Mouse (Mus musculus) activated CD4-positive, CD25-positive, alpha-beta regulatory T cell, adult 4 months (primary cell): Measurements from ENCODE around the gene 1110004F10Rik. TPM values are rescaled to one million over a fixed set of nuclear protein-coding genes. Genes with fewer than 3 reads are reported as not detected.
"Not testable (repeated sequence)": the region's sequence is repeated elsewhere in the genome, so short reads cannot be mapped to it uniquely, and the experiment has no call there.

Experiments
- ATAC-seq: one replicate; pipeline ENCODE4 v1.8.0; 2017
- polyA plus RNA-seq, 2 experiments: library from polyadenylated mRNA; unstranded; fragments of 100-300 nt; shearing (Covaris generic); gene quantifications; one replicate each; pipeline ENCODE4 v1.2.1; 2017

The 1110004F10Rik gene
- 100 to 1,000 TPM; 200 to 234 TPM for polyA plus RNA-seq

DNA sequence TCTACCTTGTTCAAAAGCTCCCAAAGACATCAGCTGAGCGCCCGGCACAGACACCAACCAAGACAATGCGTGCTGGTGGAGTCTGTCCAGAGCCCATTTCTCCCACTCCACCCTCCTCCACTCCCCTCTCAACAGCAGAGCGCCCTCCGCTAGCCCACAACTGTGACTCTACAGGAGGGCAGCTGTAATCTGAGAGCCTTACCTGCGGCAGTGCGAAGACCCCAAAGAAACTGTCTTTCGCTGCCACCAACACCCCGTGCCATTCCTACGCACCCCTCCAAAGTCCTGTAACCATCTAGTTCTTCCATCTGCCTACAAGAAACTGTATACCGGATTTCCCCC is at the start of gene 1110004F10Rik:
Gene 1110004F10Rik, plus strand, starts transcription at position 202 of the 342 bp plus-strand sequence.
- no peak for ATAC-seq

DNA sequence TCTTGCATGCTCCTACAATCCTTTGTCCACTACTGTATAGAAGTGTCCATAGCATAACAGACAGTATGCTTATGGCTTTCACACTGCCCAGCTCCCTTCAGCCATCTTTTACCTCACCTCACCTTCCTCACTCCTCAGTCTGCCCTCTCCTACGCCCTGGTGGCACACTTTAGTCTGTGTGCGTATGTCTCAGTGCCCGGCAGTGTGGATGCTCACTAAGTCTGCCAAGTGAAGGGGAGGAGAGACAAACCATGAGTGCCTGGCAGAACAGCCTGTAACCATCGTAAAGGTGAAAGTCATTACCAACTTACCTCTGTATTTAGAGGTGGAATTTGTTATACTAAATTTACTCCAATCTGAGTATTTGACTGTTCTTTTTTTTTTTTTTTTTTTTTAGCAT is 36.5 kb upstream of the 1110004F10Rik start:
- no peak for ATAC-seq

DNA sequence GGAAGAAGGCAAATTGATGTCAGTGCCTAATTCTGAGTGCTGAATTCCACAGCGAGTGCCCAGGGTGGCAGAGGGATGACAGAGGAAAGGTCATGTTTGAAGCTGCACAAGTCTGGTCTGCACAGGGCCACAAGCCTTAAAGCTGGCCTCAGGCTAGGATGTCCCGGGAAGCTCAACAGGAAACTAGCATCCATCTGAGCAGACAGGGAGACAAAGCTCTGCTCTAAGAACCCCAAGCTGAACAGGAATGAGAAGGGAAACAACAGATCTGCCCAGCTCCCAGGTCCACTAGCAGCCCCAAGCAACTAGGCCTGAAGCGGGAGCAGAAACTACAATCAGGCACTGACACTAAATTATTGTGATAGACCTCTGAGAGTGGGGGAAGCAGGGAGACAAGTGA is 9.2 kb upstream of the 1110004F10Rik start:
- no peak for ATAC-seq

DNA sequence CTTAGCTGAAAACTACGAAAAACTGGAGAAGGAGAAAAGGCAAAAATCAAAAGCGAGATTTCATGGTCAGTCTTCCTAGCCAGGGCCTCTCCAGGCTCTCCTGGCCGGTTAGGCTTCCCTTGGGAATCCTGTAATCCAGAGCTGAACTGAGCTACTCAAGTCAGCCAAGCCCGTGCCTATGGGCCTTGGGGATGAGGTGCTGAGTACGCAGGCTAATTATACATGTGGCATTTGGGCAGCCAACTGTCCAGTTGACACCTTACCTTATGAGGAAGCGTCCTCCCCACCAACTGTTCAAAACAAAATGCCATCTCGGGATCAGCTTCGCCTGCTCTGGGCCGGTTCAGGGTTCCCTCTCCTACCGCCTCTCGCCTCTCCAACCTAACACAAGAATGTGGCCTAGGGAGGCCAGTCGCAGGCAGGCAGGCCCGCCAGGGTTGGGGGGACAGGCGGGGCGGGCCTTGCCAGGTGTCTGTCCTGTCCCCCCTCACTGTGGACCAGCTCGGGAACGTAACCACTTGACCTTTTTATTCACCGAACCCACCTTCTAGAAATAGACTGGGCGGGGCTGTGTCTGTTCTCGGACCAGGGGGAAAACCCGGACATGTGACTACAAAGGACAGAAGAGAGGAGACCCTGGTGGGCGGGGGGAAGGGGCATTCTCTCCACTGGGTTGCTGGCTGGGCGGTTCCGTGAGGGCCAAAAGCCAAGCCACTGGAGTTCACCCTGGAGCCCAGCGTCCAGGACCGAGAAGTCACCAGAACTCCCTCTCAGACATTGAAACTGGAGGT is 8.4 kb upstream of the 1110004F10Rik start:
- no peak for ATAC-seq

DNA sequence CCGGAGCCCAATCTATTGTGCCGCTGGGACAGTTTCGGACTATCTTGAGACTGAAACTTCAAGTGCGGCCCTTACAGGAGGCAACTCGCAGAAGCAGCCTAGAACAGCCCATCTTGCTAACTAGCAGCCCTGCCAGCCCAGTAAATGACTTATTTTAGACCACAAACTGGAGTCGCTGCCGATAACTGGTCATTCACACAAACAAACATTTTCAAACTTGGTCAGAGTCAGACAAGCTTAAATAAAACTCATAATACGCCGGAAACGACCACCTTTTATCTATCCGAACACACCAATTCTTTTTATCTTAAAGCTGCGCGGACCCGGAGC is 7.8 kb upstream of the 1110004F10Rik start:
- ATAC-seq: no peak

DNA sequence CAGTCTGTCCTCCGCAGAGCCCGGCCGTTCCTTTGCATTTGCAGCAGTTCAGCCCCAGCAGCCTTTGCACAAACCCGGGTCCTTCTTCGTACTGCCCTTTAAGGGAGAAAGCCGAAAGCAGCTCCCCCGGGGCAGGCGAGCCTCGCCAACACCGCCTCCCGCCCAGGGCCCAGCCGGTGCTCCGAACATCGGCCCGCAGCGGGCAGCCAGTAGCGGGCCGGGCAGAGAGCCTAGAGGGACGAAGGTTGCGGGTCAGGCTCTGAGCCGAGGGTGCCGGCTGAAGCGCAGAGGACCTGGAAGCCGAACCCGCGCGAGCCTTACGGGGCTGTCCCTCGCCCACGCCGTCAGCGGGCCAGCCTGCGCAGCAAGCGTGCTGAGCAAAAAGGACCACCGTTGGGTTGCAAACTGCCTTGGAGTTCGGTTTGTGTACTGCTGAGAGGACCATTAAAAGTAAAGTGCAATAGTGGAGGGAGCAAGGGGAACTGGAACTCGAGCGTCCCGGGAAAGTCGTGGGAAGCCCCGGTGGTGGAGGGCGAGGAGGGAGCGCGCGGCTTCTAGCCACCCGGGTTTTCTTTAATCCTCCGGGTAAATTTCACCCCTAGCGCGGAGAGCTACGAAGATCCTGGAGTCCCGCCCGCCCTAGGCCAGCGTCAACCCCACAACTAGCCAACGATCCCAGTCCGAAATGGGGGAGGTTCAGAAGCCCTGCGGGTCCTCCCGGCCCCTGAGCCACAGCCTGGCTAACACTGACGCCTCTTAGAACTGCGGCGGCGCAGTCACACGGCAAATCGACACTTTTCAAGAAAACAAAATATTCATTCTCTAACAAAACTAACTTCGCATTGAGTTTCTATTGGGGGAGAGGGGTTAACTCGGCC is 7.2 kb upstream of the 1110004F10Rik start:
- peak; percentile 19 for ATAC-seq

DNA sequence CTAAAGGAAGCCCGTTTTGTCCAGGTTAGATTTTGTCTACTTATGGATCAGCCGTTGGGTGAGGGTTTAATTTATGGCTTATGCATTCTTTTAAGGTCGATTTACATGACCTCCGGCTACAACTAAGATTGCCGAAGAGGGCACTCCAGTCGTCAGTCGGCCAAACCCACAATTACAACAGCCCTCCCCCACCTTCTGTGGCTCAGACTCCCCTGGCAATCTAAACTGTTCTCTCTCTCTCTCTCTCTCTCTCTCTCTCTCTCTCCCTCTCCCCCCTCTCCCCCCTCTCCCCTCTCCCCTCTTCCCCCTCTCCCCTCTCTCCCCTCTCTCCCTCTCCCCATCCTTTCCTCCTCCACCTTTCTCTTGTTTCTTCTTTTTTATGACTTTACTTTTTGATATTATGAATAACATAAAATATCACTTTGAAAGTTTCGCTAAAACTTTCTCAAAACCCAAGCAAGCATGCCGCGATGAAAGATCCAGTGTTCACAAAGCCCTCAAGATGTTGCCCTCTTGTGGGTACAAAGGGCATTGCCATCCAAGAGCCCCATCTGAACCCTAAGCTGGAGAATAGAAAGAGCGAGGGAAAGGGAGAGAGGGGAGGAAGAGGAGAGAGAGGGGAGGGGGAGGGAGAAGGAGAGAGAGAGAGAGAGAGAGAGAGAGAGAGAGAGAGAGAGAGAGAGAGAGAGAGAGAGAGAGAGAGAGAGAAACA is 6.4 kb upstream of the 1110004F10Rik start:
- peak; percentile 53 for ATAC-seq

DNA sequence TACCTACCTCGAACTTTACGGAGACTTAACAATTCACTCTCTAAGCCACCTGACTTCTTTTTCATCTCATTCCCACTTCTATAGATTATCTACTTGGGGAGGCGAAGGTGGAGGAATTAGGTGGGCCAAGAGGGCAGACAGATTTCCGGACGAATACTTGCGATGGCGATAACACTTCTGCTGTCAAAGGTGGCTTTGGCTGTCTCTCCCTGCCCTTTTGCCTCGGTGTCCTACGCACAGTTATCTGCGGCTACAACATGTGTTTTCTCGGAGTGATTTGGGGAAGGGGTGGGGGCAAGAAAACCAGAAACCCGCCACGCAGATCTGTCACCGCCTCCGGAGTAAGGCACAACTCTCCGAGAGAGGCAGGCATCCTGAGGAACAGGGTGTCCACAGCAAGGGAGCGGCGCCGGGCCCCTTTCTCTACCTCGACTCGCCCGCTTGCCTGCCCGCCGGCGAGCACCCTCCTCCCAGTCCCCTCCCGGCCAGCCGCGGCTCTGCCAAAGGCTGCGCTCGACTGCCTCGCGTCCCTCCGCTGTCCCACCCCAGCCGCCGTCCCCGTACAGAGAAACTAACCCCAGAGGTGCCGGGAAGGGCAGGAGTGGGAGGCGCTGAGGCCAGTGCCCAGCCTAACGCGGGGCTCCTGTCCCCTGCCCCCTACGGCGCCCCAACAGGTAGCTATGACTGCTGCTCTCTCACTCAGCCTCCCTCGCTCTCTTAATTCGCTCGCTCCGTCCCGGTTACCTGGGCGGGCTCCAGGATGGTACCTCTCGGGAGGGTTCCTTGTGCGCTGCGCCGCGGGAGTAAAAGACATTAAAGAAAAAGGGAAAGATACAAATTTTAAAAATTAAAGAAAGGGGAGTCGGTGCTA is 5.6 kb upstream of the 1110004F10Rik start:
- ATAC-seq: no peak

DNA sequence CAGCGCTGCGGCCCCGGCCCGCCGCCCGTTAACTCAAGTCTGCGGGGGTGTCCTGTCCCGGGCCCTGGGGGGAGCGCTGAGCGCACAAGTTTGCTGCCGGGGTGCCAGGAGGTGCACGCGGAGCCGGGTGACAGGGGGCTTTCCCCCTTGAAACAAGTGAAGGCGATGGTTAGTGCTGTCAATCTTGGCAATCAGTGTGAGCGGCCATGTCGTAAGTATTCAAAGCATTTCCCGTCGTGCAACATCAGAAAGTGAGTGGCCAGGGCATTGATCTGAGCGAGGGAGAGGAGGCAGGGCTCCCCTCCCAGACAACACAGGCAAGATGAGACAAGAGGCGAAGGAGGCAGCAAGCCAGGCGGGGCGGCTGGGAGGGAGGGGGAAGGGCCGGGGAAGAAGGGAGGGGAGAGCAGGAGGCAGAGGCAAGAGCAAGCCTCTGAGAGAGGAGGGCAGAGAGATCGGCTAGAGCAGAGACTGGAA is 4.9 kb upstream of the 1110004F10Rik start:
- ATAC-seq: no peak

DNA sequence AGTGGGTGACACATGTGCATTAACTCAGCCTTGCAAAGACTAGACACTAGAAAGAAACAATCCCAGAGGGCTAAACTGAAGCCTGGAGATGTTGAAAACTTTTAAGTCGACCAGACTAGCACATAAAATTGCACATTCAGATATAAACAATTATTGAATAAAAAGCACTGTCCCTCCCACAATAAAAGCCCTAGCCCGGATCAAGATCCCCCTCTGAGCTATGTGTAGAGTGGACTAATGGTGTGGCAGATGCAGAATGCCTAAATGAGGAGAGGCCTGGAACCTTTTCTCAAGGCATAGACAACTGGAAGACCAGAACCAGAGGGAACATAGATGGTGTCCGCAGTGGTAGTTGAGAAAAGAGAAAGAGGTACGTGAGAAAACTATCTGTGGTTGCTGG is 3.7 kb upstream of the 1110004F10Rik start:
- no peak for ATAC-seq

DNA sequence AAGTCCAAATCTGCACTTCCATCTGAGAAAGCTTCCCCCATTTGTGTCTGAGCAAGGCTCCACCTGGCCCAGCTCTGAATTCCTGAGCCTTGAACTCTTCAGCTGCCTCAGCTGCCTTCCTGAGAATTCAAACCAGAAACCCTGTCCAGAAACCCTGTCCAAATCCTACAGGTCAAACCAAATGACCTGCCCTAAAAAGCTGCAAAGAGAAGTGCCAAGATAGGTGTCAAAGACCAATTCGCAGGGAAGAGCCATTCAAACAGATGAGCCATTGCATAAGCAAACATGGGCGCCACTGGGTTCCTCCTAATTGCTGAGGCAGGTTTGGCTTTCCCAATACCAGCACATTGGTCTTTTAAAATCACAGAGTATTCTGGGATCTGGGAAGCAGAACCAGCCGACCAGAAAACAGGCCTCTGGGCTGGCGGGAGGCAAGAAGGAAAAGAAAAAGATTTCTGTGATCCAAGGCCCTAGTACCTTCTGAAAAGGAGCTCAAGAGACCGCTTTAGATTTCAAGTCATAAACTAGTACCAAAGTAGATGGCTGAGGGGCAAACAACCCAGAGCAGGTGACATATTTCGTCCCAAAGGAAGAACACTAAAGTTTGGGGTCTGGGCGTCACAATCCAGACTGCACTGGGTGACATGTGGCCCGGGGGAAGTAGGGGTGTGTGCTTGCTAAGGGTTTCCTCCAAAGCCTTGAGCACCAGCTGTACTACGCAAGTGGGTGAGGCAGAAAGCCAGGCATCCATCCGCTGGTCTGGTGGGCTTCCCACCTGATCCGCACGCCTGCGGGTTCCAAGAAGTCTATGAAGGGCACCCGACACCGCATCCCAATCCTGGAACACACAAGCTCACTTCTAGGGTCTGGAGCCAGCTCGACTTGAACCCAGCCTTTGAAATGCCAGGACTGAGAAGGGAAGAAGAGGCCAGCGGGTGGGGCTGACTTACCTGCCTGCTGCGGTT is 2.3 kb upstream of the 1110004F10Rik start:
- ATAC-seq: no peak

DNA sequence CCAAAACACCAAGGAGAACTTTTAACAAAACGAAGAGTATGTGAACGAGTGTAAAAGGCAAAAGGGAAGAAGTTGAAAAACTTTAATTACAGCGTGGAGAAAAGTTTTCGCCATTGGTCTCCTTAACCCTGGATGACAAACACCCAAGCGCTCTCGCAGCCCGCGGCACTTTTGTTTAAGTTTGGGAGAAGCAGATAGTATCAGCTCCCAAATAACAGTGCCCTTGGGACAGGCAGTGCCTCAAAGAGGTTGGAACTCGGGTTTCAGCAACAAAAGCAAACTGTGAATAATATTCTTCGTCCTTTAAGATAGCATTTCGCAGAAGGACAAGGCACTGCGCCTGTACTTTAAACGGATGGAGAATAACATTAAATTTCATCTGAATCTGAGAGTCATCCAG is 1.2 kb upstream of the 1110004F10Rik start:
- ATAC-seq: no peak

DNA sequence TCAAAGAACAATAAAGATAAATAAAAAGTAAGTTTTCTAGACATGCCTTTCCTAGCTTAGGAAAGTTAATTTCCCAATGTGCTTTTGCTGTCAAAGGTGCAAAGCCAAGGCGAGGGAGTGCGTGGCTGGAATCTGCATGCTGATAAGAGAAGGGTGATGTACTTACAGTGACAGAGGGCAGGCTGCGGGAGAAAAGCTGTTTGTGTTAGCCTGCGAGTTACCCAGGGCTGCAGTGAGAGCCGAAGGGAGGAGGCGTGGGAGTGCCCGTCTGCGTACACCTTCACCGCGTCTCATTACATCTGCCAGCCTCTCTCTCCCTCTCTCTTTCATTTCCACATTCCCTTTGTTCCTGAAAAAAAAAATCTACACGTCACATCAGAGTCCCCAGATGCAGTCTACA is 686 bp upstream of the 1110004F10Rik start, which contains the start of gene Sox6:
Gene Sox6, minus strand, starts transcription at position 286 of the 400 bp plus-strand sequence.
- no peak for ATAC-seq

DNA sequence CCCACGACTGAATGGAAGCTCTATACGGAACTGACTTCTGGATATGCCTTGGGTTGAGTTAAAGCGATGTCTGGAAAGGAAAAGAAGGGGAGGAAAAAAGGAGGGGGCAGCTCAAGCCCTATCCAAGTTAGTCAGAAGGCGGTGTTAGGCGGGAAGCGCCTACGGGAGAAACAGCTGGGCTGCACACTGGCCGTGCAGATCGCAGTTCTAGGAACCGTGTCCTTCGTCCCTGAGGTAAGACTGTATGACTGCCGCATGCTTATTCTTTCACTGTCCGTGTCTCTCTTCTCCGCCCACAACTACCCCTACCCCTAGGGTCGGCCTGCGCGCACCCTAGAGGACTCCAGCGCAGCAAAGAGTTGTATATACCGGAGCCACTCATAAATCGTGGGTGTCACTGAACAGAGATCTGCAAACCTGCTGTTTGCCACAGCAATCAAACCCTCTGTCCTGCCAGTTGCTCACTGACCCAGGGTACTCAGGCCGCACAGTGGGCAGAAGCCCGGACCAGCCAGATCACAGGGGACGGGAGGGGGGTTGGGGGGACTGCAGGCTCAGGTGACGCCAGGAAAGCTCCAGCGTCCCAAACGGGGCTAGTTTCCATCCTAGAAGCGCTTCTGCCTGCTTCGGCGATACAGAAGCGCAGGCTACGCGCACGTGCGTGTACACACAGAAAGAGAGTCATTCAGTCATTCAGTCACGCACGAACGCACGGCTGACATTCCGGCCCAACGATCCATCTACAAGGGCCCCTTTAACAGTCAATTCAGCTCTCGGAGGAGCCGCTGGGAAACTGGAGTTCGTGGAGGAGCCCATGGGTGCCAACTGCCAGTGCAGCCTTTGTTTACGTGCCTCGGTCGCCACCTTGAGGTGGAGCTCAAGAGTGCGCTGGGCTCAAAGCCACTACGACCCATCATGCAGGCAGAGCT is 605 bp downstream of the 1110004F10Rik start:
- ATAC-seq: peak; percentile 85

DNA sequence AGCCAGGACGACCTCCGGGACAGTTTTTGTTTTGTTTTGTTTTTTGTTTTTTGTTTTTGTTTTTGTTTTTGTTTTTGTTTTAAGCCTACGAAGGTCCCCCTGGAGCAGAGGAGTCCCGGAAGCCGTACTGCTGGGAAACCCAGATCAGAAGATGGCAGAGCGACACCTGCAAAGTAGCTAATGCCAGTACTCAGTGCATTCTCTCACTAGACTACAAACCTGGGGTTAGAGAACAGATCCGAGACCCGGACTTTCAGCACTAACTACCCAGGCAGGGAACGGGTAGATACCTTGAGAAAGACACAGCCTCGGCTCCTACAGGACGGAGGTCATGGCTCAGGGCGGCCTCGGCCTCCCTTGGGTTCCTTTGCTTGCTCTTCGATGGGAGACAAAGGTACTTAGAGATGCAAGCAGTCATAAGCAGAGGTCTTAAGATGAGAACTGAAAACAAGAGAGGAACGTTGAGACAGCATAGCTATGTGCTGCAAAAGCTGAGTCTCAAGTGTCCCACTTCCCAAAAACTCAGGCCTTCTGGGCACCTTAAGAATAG is 1.3 kb downstream of the 1110004F10Rik start:
- no peak for ATAC-seq

DNA sequence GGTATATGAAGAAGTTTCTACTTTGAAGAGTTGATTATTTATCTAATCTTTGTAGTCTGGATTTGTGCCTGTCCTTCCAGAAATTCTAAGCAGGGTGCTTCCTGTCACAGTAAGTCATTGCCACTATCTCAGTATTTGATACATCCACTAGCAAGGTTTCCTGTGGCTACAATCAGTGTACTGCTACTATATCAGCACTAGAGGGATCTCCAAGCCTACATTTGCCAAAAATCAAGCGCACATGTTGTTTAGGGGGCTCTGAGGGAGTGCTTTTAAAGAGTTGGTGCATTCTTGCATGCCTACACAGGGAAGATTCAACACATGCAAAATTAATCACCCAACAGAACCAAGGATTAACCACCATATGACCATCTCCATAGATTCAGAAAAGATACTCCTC is 21.5 kb downstream of the 1110004F10Rik start:
- no peak for ATAC-seq

DNA sequence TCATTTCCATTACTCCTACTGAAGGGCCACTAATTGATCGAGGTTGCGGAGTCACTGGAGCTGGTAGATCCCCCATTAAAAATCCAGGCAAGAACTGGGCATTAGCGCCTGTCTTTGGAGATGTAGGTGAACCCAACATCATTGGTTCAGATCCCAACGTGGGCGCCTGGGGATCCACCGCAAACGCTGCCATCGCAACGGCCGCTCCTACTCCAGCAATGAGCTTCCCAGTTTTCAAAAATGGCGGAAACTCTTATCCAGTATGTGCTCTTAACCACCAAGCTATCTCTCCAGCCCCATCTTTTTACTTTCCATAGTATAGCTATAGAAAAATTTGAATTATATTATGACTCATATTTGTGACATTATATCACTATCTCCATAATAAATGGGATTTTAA is 45.2 kb downstream of the 1110004F10Rik start, which contains the start of gene Gm4353:
Gene Gm4353, minus strand, starts transcription at position 270 of the 400 bp plus-strand sequence.
- not testable (repeated sequence) for ATAC-seq

DNA sequence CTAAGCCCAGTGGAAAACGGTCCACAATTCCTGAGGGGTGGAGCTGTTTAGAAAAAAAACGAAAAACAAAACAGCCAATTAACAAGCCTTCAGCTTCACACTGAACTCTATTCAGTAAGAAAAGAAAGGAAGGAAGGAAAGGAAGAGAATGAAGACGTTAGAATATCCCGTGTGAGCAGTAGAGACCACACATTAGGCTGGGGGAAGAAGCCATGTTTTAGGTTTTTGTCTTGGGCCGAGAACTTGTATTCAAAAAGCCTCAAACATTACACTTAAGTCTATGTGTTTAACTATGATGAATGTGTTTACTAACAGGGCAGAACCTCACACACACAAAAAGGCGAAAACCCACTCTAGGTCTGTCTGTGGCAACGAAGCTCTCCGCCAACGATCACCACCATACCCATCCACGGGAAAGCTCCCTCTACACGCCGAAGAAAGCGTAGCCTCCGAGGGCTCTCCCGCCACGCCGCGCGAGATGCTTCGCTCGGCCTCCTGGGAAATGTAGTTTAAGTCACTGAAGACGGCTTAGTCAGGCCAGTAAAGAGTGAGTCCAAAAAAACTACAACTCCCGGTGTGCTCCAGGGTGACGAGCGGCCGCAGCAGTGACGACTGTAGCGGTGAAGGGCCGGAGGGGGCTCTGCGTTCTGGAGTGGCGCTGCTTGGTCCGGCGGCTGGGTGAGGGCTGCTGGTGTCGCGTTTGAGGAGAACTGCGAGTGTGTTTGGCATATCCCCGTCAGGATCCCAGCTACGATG is 53.7 kb downstream of the 1110004F10Rik start:
- ATAC-seq: peak; percentile 99
